Mouse (Mus musculus): ENCODE data around the gene Olfr679.

DNA sequence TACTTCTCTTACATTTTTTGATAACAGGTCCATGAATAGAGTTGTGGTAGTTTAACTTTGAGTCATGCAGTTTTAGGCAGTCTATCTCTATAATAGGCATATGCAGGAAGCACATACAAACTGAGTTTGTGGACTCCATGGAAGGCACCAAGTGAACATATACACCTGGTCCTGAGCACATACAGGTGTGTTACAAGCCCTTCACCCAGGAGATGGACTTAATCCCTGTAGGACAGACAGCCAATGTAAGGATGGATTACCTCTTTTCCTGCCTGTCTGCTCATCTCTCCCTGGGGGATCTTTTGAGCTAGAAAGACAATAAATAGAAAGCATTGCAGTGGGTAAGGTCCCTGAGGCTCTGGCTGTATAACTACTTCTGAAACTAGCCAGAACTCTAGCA, 35.5 kb downstream of the Olfr679 start, which contains the start of gene Olfr681:
- TF ChIP-seq CTCF (IDR thresholded peaks at IDR 0.05) (no peak), EP300 (IDR thresholded peaks at IDR 0.05) (no peak)
